Mouse (Mus musculus) kidney, adult 8-10 months (tissue): ENCODE measurements at regions not wholly inside any gene's neighbourhood (a gene's known extent, or its start where the extent isn't known, plus 50 kb on each side); places are given as distances from the start of the nearest gene placed in this dataset.
A peak's percentile ranks its signal among the peaks of the same experiment; 100 is the strongest.

Experiments
- DNase-seq, 2 experiments: peaks; one replicate each; pipeline ENCODE4 v3.0.0; 2022

GRCm38 (mm10) chr17:47317651-47318050, 51.0 kb upstream of the Mrps10 start:
- DNase-seq = no peak

GRCm38 (mm10) chr17:47313162-47313561, 55.5 kb upstream of the Mrps10 start:
- no peak for DNase-seq

GRCm38 (mm10) chr17:47311272-47311671, 57.4 kb upstream of the Mrps10 start:
- no peak for DNase-seq

GRCm38 (mm10) chr17:47306027-47306761, 62.5 kb upstream of the Mrps10 start:
- no peak for DNase-seq

GRCm38 (mm10) chr17:47304463-47305199, 64.1 kb upstream of the Mrps10 start:
- no peak for DNase-seq

- DNase-seq = no peak
Observed at GRCm38 (mm10) chr17:47303600-47303999, 65.1 kb upstream of the Mrps10 start.

GRCm38 (mm10) chr17:47298396-47298919, 70.2 kb upstream of the Mrps10 start:
- DNase-seq = no peak

- no peak for DNase-seq
Observed at GRCm38 (mm10) chr17:47297965-47298364, 70.7 kb upstream of the Mrps10 start.

- DNase-seq = no peak
Observed at GRCm38 (mm10) chr17:47296709-47297450, 71.8 kb upstream of the Mrps10 start.

- peak; percentile 31 to 34 for DNase-seq
Observed at GRCm38 (mm10) chr17:47295315-47296011, 73.2 kb upstream of the Mrps10 start.

GRCm38 (mm10) chr17:47294091-47294534, 74.6 kb upstream of the Mrps10 start:
- peak in 1 of 2 experiments; percentile 8 for DNase-seq

GRCm38 (mm10) chr17:47293178-47293577, 75.5 kb upstream of the Mrps10 start:
- DNase-seq = no peak

GRCm38 (mm10) chr17:47291558-47291957, 77.1 kb upstream of the Mrps10 start:
- DNase-seq = no peak

- no peak for DNase-seq
Observed at GRCm38 (mm10) chr17:47285616-47286015, 83.1 kb upstream of the Mrps10 start.

GRCm38 (mm10) chr17:47284236-47284635, 84.5 kb upstream of the Mrps10 start:
- no peak for DNase-seq

GRCm38 (mm10) chr17:47283158-47283557, 85.5 kb upstream of the Mrps10 start:
- no peak for DNase-seq

- DNase-seq = no peak
Observed at GRCm38 (mm10) chr17:47282476-47282875, 86.2 kb upstream of the Mrps10 start.

- DNase-seq = no peak
Observed at GRCm38 (mm10) chr17:47277890-47278289, 90.8 kb upstream of the Mrps10 start.

- no peak for DNase-seq
Observed at GRCm38 (mm10) chr17:47276639-47277038, 92.0 kb upstream of the Mrps10 start.

GRCm38 (mm10) chr17:47275796-47276311, 92.8 kb upstream of the Mrps10 start:
- DNase-seq = peak; percentile 24 to 29

- no peak for DNase-seq
Observed at GRCm38 (mm10) chr17:47273309-47273708, 95.4 kb upstream of the Mrps10 start.

- peak; percentile 42 to 47 for DNase-seq
Observed at GRCm38 (mm10) chr17:47271979-47272677, 96.6 kb upstream of the Mrps10 start.
